Comparison of ENCODE assay signal across 23 mouse cellular contexts in genomic region chr2:57407414-57408019, GRCm38 (mm10).
DNase-seq lines count a peak whose midpoint lies in the region; ATAC-seq and TF ChIP-seq lines count a peak whose summit lies in the region.
"Had no signal": no experiment of that assay in that cellular context is flagged by ENCODE, and none has a peak within 500 bp of the region (broad histone marks: within the 10 kb centered on the region; RNA-seq: fewer than 3 reads in every experiment).

No protein-coding gene starts in this region.

- dilution Hi-C loops in CH12.LX (cut with MboI; ENCODE audit: extremely low pct_ligation_motif_present, extremely low pct_unique_long_range_greater_than_20kb, low sequenced_read_pairs) = no loop called here

- peaks cover 25 to 41% of the 10 kb centered on the region in 2 experiments for H3K4me1 ChIP-seq in CH12.LX (ENCODE audit: control insufficient read depth in 1 of 2, insufficient read depth in 2 of 2)
- H3K4me1 ChIP-seq in thymus, adult 2 months (replicated peaks; ENCODE audit: control insufficient read depth, insufficient read depth, low read length) = no peaks in the 10 kb centered on the region
- H3K4me1 ChIP-seq: embryonic facial prominence, embryonic 15.5 days; heart, embryonic 12.5 days; limb, embryonic 13.5 days; liver, embryonic 15.5 days had no signal

- H3K9ac ChIP-seq in CH12.LX (ENCODE audit: insufficient read depth, low read depth) = peak overlapping the region; percentile 63
- H3K9ac ChIP-seq: embryonic facial prominence, embryonic 15.5 days; heart, embryonic 12.5 days; limb, embryonic 13.5 days; liver, embryonic 15.5 days had no signal

- peak overlapping the region; percentile 76 for H3K27ac ChIP-seq in CH12.LX (ENCODE audit: insufficient read depth, low read depth)
- no peak overlapping the region for H3K27ac ChIP-seq in thymus, adult 2 months (ENCODE audit: control insufficient read depth, insufficient read depth, low read length)
- H3K27ac ChIP-seq: embryonic facial prominence, embryonic 15.5 days; hindbrain, postnatal 0 days; limb, embryonic 13.5 days; liver, embryonic 15.5 days had no signal

- WGBS in thymus, adult 2 months = 40% methylated on average over 4 of the region's 4 CpGs

- H3K9me3 ChIP-seq in CH12.LX (replicated peaks; ENCODE audit: low read length) = no peaks in the 10 kb centered on the region
- H3K9me3 ChIP-seq: embryonic facial prominence, embryonic 15.5 days; G1E; heart, embryonic 12.5 days; limb, embryonic 13.5 days; liver, embryonic 15.5 days had no signal

- no peak for TF ChIP-seq EP300 in CH12.LX (IDR thresholded peaks at IDR 0.05; ENCODE audit: low read length)

- in situ Hi-C loops in CH12.LX (cut with MboI; ENCODE audit: low pct_ligation_motif_present, low pct_unique_long_range_greater_than_20kb, low sequenced_read_pairs) = no loop called here

- peak overlapping the region in 2 of 3 experiments; percentile 12 to 31 for H3K4me3 ChIP-seq in CH12.LX (replicated peaks in 1 of 3; ENCODE audit: low read depth in 2 of 3, low read length in 2 of 3, poor library complexity in 1 of 3)
- H3K4me3 ChIP-seq in thymus, adult 2 months (ENCODE audit: control insufficient read depth, insufficient read depth, low read length) = no peak overlapping the region
- H3K4me3 ChIP-seq: embryonic facial prominence, embryonic 15.5 days; heart, embryonic 12.5 days; limb, embryonic 13.5 days; liver, embryonic 15.5 days had no signal

- TF ChIP-seq CTCF in CH12.LX (conservative IDR thresholded peaks at IDR 0.05 in 1 of 2, IDR thresholded peaks at IDR 0.05 in 1 of 2; ENCODE audit: low read depth in 2 of 2, low read length in 2 of 2) = no peak
- no peak for TF ChIP-seq CTCF in thymus, adult 2 months (IDR thresholded peaks at IDR 0.05; ENCODE audit: borderline replicate concordance, control insufficient read depth, extremely low read depth, insufficient read depth, low read length, poor library complexity)

- TF ChIP-seq RAD21 in CH12.LX (IDR thresholded peaks at IDR 0.05; ENCODE audit: low read depth, low read length) = no peak

- peak; percentile 66 for ATAC-seq in common myeloid progenitor, adult 5-6 weeks (replicated peaks; ENCODE audit: low read depth, poor library complexity, severe bottlenecking)
- ATAC-seq in megakaryocyte progenitor cell, adult 5-6 weeks (replicated peaks; ENCODE audit: poor library complexity) = peak; percentile 78
- ATAC-seq: hindbrain, postnatal 0 days had no signal

- H3K4me2 ChIP-seq in CH12.LX (ENCODE audit: insufficient read depth, low read depth, poor library complexity, severe bottlenecking) = peak overlapping the region; percentile 88
- H3K4me2 ChIP-seq: embryonic facial prominence, embryonic 15.5 days; heart, embryonic 12.5 days; limb, embryonic 13.5 days; liver, embryonic 15.5 days had no signal

- DNase-seq in A20 (ENCODE audit: low read depth, low spot score) = peak; percentile 45
- peak; percentile 21 for DNase-seq in CH12.LX (ENCODE audit: extremely low read depth)
- DNase-seq in kidney, adult 8-10 months = no peak
- DNase-seq in urinary bladder, postnatal 36 days (ENCODE audit: low spot score in 2 of 2) = no peak
- DNase-seq in cerebellum, adult 11 months = no peak
- no peak for DNase-seq in thymus, adult 2 months
- DNase-seq: adrenal gland, postnatal 25 days; cerebellum, adult 9-11 months; embryo, embryonic 11 days; heart, postnatal 36 days; kidney, adult 2 months; kidney, postnatal 25 days; lung, postnatal 14 days; midbrain, embryonic 14.5 days; right cerebral cortex, postnatal 25 days had no signal

- H3K79me2 ChIP-seq in CH12.LX (replicated peaks; ENCODE audit: control insufficient read depth, extremely low read depth, insufficient read depth, poor library complexity, severe bottlenecking) = no peaks in the 10 kb centered on the region

- H3K36me3 ChIP-seq in CH12.LX (replicated peaks in 1 of 2; ENCODE audit: control insufficient read depth in 1 of 2, insufficient read depth in 1 of 2, low read length in 1 of 2) = no peaks in the 10 kb centered on the region
- no peaks in the 10 kb centered on the region for H3K36me3 ChIP-seq in thymus, adult 2 months (ENCODE audit: control insufficient read depth, insufficient read depth, low read length)
- H3K36me3 ChIP-seq: embryonic facial prominence, embryonic 15.5 days; G1E; heart, embryonic 12.5 days; limb, embryonic 13.5 days; liver, embryonic 15.5 days had no signal

- no peaks in the 10 kb centered on the region for H3K27me3 ChIP-seq in CH12.LX (replicated peaks)
- no peaks in the 10 kb centered on the region for H3K27me3 ChIP-seq in thymus, adult 2 months (ENCODE audit: control insufficient read depth, insufficient read depth, low read length)
- H3K27me3 ChIP-seq: embryonic facial prominence, embryonic 15.5 days; heart, embryonic 12.5 days; limb, embryonic 13.5 days; liver, embryonic 15.5 days had no signal

- TF ChIP-seq POLR2A in CH12.LX (IDR thresholded peaks at IDR 0.05; ENCODE audit: low read depth, low read length) = no peak
- no peak for TF ChIP-seq POLR2A in thymus, adult 2 months (IDR thresholded peaks at IDR 0.05; ENCODE audit: control insufficient read depth, extremely low read depth, insufficient read depth, low read length, poor library complexity)

TF ChIP-seq in CH12.LX, 34 proteins besides CTCF, POLR2A, EP300 and RAD21:
- TF ChIP-seq MEF2A (IDR thresholded peaks at IDR 0.05; ENCODE audit: borderline replicate concordance, low read depth, low read length) (no peak), KAT2A (IDR thresholded peaks at IDR 0.05; ENCODE audit: insufficient replicate concordance, low read length) (no peak), ETS1 (conservative IDR thresholded peaks at IDR 0.05; ENCODE audit: low read depth, low read length) (peak; percentile 44), CHD1 (IDR thresholded peaks at IDR 0.05; ENCODE audit: low read depth, low read length) (0 out of 2 replicates have a peak, but pooled peaks have one; percentile 36), MAX (IDR thresholded peaks at IDR 0.05; ENCODE audit: low read length) (peak; percentile 64; the same call in 1 of the 2 replicates), ZNF384 (IDR thresholded peaks at IDR 0.05; ENCODE audit: low read depth, low read length) (no peak), ELF1 (IDR thresholded peaks at IDR 0.05; ENCODE audit: low read depth, low read length) (no peak), POLR2AphosphoS2 (IDR thresholded peaks at IDR 0.05; ENCODE audit: low read depth, low read length) (no peak), MAFK (IDR thresholded peaks at IDR 0.05; ENCODE audit: insufficient replicate concordance, low read length) (no peak), MYC (IDR thresholded peaks at IDR 0.05; ENCODE audit: low read depth, low read length) (peak; percentile 67; the same call in 1 of the 2 replicates), IRF4 (IDR thresholded peaks at IDR 0.05; ENCODE audit: low read depth, low read length) (peak; percentile 62; the same call in 1 of the 2 replicates), CHD2 (IDR thresholded peaks at IDR 0.05; ENCODE audit: low read length) (no peak), SIN3A (IDR thresholded peaks at IDR 0.05; ENCODE audit: low read length) (peak; percentile 40; the same call in 1 of the 2 replicates), JUND (conservative IDR thresholded peaks at IDR 0.05; ENCODE audit: low read depth, low read length) (no peak), ZMIZ1 (IDR thresholded peaks at IDR 0.05; ENCODE audit: low read depth, low read length) (no peak), MXI1 (IDR thresholded peaks at IDR 0.05; ENCODE audit: low read depth, low read length) (peak; percentile 69; the same call in 1 of the 2 replicates), HCFC1 (IDR thresholded peaks at IDR 0.05; ENCODE audit: low read depth, low read length) (no peak), TBP (conservative IDR thresholded peaks at IDR 0.05; ENCODE audit: low read depth, low read length) (0 out of 2 replicates have a peak, but pooled peaks have one; percentile 12)
TF ChIP-seq in CH12.LX: peak in this region for 8.

Comparison
In these comparisons a context has a peak if more than half of its experiments do, and no peak if none do; other contexts are left out.
1. DNase-seq: peak in A20 (single experiment) and CH12.LX (single experiment); none in kidney, adult 8-10 months (0 of 2), urinary bladder, postnatal 36 days (0 of 2), cerebellum, adult 11 months (single experiment) and thymus, adult 2 months (single experiment).